Mouse (Mus musculus) small intestine, adult 2 months (tissue): ENCODE measurements around the gene Gm9507. TPM values are rescaled to one million over a fixed set of nuclear protein-coding genes. Genes with fewer than 3 reads are reported as not detected.
"Not testable (repeated sequence)": the region's sequence is repeated elsewhere in the genome, so short reads cannot be mapped to it uniquely, and the experiment has no call there.

Source experiments
- H3K27ac ChIP-seq: fragments of 200-500 bp; 2 replicates; pipeline ENCODE4 v1.5.1; 2012; ENCODE audit warnings: low read depth, low read length, control low read depth, inconsistent platforms; ENCODE audit not compliant: insufficient read depth
- H3K27me3 ChIP-seq: fragments of 200-500 bp; 2 replicates; pipeline ENCODE4 v1.6.1; 2012; ENCODE audit warnings: mild to moderate bottlenecking, moderate library complexity, low read length, inconsistent platforms; ENCODE audit not compliant: control insufficient read depth, insufficient read depth
- H3K36me3 ChIP-seq: fragments of 200-500 bp; 2 replicates; pipeline ENCODE4 v1.6.1; 2012; ENCODE audit warnings: mild to moderate bottlenecking, low read length, control low read depth, inconsistent platforms; ENCODE audit not compliant: control insufficient read depth, insufficient read depth
- H3K4me1 ChIP-seq: fragments of 200-500 bp; 2 replicates; pipeline ENCODE4 v1.6.1; 2012; ENCODE audit warnings: low read length, inconsistent platforms, mixed read lengths; ENCODE audit not compliant: control insufficient read depth, insufficient read depth, insufficient read length
- H3K4me3 ChIP-seq: fragments of 200-500 bp; 2 replicates; pipeline ENCODE4 v1.5.1; 2012; ENCODE audit warnings: low read depth, mild to moderate bottlenecking, control low read depth, inconsistent platforms, low read length, moderate library complexity
- CTCF ChIP-seq: fragments of 200-500 bp; IDR thresholded peaks from 2 replicates; pipeline ENCODE4 v1.5.1; 2012; ENCODE audit warnings: low read depth, mild to moderate bottlenecking, control low read depth, inconsistent platforms, low read length, moderate library complexity, mixed read lengths; ENCODE audit not compliant: insufficient replicate concordance, insufficient read length; ENCODE audit errors: extremely low read depth
- POLR2A ChIP-seq: fragments of 200-500 bp; IDR thresholded peaks from 2 replicates; pipeline ENCODE4 v1.6.1; 2012; ENCODE audit warnings: low read depth, mild to moderate bottlenecking, control low read depth, inconsistent platforms, low read length, moderate library complexity
- WGBS: fragments of 180-500 bp; shearing (Covaris S2); methylation state at CpG from one replicate; pipeline ENCODE4 v1.1.7; 2018; 5-methylcytosine and 5-hydroxymethylcytosine counted together
- polyA plus RNA-seq: library from polyadenylated mRNA; depleted of rRNA; stranded (reverse); fragments of >200 nt; gene quantifications from 2 replicates; pipeline ENCODE4 v1.2.3, GENCODE M21; 2012

Gm9507 gene
- polyA plus RNA-seq, 1 experiment = not detected

GRCm38 (mm10) chr10:77819203-77819602, 7.6 kb upstream of the Gm9507 start:
- Histone ChIP-seq H3K4me3 (no peak overlapping the region), H3K27me3 (no peaks in the 10 kb centered on the region), H3K36me3 (no peaks in the 10 kb centered on the region), H3K27ac (no peak overlapping the region), H3K4me1 (no peaks in the 10 kb centered on the region)
- WGBS = 60% methylated on average over 4 of the region's 4 CpGs
- TF ChIP-seq POLR2A (no peak), CTCF (no peak)

GRCm38 (mm10) chr10:77818523-77818922, 6.9 kb upstream of the Gm9507 start:
- WGBS = over 99% methylated on average over 4 of the region's 4 CpGs
- Histone ChIP-seq H3K36me3 (no peaks in the 10 kb centered on the region), H3K27ac (no peak overlapping the region), H3K4me1 (no peaks in the 10 kb centered on the region), H3K27me3 (no peaks in the 10 kb centered on the region), H3K4me3 (no peak overlapping the region)
- TF ChIP-seq POLR2A (no peak), CTCF (no peak)

- H3K36me3 ChIP-seq = no peaks in the 10 kb centered on the region
- WGBS = 21% methylated on average over 5 of the region's 5 CpGs
- H3K27me3 ChIP-seq = no peaks in the 10 kb centered on the region
- H3K4me3 ChIP-seq = no peak overlapping the region
- TF ChIP-seq POLR2A (no peak), CTCF (peak; percentile 66; the same call in 1 of the 2 replicates)
- H3K4me1 ChIP-seq = no peaks in the 10 kb centered on the region
- H3K27ac ChIP-seq = no peak overlapping the region
Measured at GRCm38 (mm10) chr10:77815514-77815913, 3.9 kb upstream of the Gm9507 start.

GRCm38 (mm10) chr10:77814382-77814781, 2.7 kb upstream of the Gm9507 start, which contains the start of gene Gm2696:
TSS of gene Gm2696 (plus strand) at chr10:77814682.
- H3K27ac ChIP-seq = no peak within 1 kb of the TSS
- WGBS = 41% methylated on average over 4 of the region's 4 CpGs
- TF ChIP-seq POLR2A (no peak), CTCF (no peak)

GRCm38 (mm10) chr10:77804095-77804494, 7.5 kb downstream of the Gm9507 start:
- 0 out of 2 replicates have a peak, but pooled peaks cover under 1% of the 10 kb centered on the region for H3K4me1 ChIP-seq
- 22% methylated on average over 3 of the region's 3 CpGs for WGBS
- TF ChIP-seq POLR2A (no peak), CTCF (no peak)

More at GRCm38 (mm10) chr10:77814382-77814781, 2.7 kb upstream of the Gm9507 start, which contains the start of gene Gm2696:
- Histone ChIP-seq H3K36me3 (no peaks in the 10 kb centered on the region), H3K27me3 (no peaks in the 10 kb centered on the region), H3K4me3 (no peak within 1 kb of the TSS), H3K4me1 (no peaks in the 10 kb centered on the region)

GRCm38 (mm10) chr10:77798921-77799508, 12.6 kb downstream of the Gm9507 start, which contains the start of gene Gm19668:
TSS of gene Gm19668 (minus strand) at chr10:77799133.
- WGBS = 46% methylated on average over 8 of the region's 8 CpGs
- Histone ChIP-seq H3K36me3 (no peaks in the 10 kb centered on the region), H3K27me3 (no peaks in the 10 kb centered on the region), H3K4me1 (peaks cover 3% of the 10 kb centered on the region; the same call in 1 of the 2 replicates), H3K4me3 (no peak within 1 kb of the TSS), H3K27ac (no peak within 1 kb of the TSS)
- TF ChIP-seq CTCF (no peak), POLR2A (no peak)

More at GRCm38 (mm10) chr10:77804095-77804494, 7.5 kb downstream of the Gm9507 start:
- no peaks in the 10 kb centered on the region for H3K36me3 ChIP-seq
- no peak overlapping the region for H3K27ac ChIP-seq
- no peaks in the 10 kb centered on the region for H3K27me3 ChIP-seq
- H3K4me3 ChIP-seq = no peak overlapping the region

GRCm38 (mm10) chr10:77798164-77798920, 13.3 kb downstream of the Gm9507 start:
- not testable (repeated sequence) for H3K27ac ChIP-seq, H3K36me3 ChIP-seq, H3K4me1 ChIP-seq, H3K4me3 ChIP-seq, H3K27me3 ChIP-seq
- WGBS = 60% methylated on average over 3 of the region's 3 CpGs
